Mouse (Mus musculus) C2C12 (cell line): ENCODE measurements at regions not wholly inside any gene's neighbourhood (a gene's known extent, or its start where the extent isn't known, plus 50 kb on each side); places are given as distances from the start of the nearest gene placed in this dataset.

Source experiments
- CEBPB ChIP-seq: IDR thresholded peaks from one replicate; pipeline ENCODE4 v1.6.1; 2011; ENCODE audit warnings: low read depth, mild to moderate bottlenecking, control low read depth, moderate library complexity
- CTCF ChIP-seq: IDR thresholded peaks from one replicate; pipeline ENCODE4 v1.5.1; 2011; ENCODE audit not compliant: control insufficient read depth, insufficient read depth, insufficient read length
- MAX ChIP-seq: IDR thresholded peaks from one replicate; pipeline ENCODE4 v1.6.1; 2011; ENCODE audit warnings: mild to moderate bottlenecking, control low read depth
- MYOD1 ChIP-seq: IDR thresholded peaks from one replicate; pipeline ENCODE4 v1.6.1; 2011; ENCODE audit warnings: low read depth; ENCODE audit not compliant: control insufficient read depth, insufficient read length
- MYOG ChIP-seq: IDR thresholded peaks from one replicate; pipeline ENCODE4 v1.6.1; 2011; ENCODE audit not compliant: control insufficient read depth, insufficient read length; ENCODE audit errors: extremely low read depth
- USF1 ChIP-seq: IDR thresholded peaks from one replicate; pipeline ENCODE4 v1.6.1; 2011; ENCODE audit warnings: low read depth, mild to moderate bottlenecking, control low read depth, moderate library complexity

GRCm38 (mm10) chr1:71914439-71914838, 261.4 kb upstream of the Fn1 start:
- TF ChIP-seq CTCF (no peak), MAX (no peak), CEBPB (no peak), MYOG (no peak), MYOD1 (no peak), USF1 (no peak)
